Mouse (Mus musculus): ENCODE results near the gene Spint3. TPM values are rescaled to one million over a fixed set of nuclear protein-coding genes. Genes with fewer than 3 reads are reported as not detected.
"Not testable (repeated sequence)": the region's sequence is repeated elsewhere in the genome, so short reads cannot be mapped to it uniquely, and the experiment has no call there.

Spint3 gene
- polyA plus RNA-seq, 1 experiment = not detected

DNA sequence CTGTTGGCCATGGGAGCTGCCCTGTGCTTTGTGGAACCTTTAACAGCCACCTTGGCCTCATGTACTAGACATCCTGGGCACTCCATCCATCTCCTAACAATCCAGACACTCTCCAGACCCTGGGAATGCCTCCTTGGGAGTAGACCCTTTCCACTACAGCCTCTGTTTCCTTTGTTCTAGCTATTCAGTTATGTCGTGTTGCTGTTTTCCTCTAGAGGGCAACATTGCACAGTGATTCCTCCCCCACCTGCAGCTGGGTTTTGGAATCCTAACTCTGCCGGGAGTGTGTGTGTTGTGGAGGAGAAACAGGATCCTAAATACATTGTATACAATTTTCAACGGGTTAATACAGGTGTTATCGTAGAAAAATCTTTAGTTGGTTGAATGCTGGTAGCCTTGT, 18.8 kb upstream of the Spint3 start:
- no peak for TF ChIP-seq TAL1 (IDR thresholded peaks at IDR 0.05; ENCODE audit: low read length)
- no peak for TF ChIP-seq GATA1 (IDR thresholded peaks at IDR 0.05; ENCODE audit: low read length)
- Histone ChIP-seq H3K27me3 (ENCODE audit: control insufficient read depth) (no peaks in the 10 kb centered on the region), H3K4me1 (ENCODE audit: control insufficient read depth) (no peaks in the 10 kb centered on the region), H3K36me3 (ENCODE audit: control insufficient read depth) (no peaks in the 10 kb centered on the region), H3K4me3 (replicated peaks) (no peak overlapping the region), H3K9me3 (ENCODE audit: control insufficient read depth, low read length) (no peaks in the 10 kb centered on the region)

DNA sequence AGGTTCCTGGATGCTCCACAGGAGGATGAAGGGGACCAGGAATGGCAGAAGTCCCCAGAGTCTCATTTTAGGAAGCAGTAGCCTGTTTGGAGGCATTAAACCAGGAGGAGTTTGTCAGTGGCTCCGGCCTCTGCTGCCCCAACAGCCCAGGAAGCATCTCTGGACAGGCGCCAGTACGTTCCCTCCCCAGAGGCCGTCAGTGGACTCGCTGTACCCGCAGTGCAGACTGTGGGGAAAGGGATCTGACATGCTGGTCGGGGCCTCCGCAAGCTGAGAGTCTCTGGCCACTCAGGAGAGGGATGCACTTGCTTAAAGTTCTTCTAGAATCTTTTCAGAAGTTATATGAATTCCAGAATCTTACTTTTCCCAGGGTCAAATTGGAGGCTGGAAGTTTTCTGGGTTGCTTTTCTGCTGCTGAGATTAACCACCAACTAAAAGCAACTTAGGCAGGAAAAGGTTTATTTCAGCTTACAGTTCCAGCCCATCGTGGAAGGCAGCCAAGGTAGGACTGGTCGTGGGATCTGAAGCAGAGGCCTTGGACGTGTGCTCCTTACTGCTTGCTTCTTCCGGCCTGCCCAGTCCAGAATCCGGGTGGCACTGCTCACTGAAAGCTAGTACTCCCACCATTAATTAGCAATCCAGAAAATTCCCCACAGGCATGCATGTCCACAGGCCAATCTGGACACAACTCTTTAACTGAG, 11.9 kb upstream of the Spint3 start, which contains the start of gene Wfdc6a:
TSS of gene Wfdc6a (minus strand) at position 423 of the 701 bp plus-strand sequence.
- not testable (repeated sequence) for H3K4me3 ChIP-seq (replicated peaks); H3K27me3 ChIP-seq (ENCODE audit: control insufficient read depth); H3K9me3 ChIP-seq (ENCODE audit: control insufficient read depth, low read length); H3K4me1 ChIP-seq (ENCODE audit: control insufficient read depth); H3K36me3 ChIP-seq (ENCODE audit: control insufficient read depth)

DNA sequence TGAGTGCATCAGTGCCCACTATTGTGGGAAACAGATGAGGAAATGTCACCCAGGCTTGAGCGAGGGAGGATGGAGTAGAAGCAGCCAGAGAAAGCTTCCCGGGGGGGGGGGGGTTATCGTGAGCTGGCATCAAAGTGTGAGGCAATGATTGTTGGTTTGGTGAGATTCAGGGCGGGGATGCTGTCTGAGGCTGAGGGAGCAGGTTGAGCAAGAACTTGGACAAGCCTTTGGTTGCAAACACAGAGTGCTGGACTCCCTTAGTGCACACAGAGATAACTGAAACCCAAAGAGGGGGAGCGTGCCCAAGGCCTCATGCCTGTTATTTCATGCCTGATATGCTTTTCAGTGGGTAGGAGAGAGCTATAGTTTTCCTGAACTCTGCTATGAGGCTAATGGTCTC, 5.8 kb downstream of the Spint3 start:
- Histone ChIP-seq H3K36me3 (ENCODE audit: control insufficient read depth) (no peaks in the 10 kb centered on the region), H3K9me3 (ENCODE audit: control insufficient read depth, low read length) (no peaks in the 10 kb centered on the region), H3K27me3 (ENCODE audit: control insufficient read depth) (peaks cover 26% of the 10 kb centered on the region), H3K4me3 (replicated peaks) (no peak overlapping the region), H3K4me1 (ENCODE audit: control insufficient read depth) (no peaks in the 10 kb centered on the region)
- TF ChIP-seq TAL1 (IDR thresholded peaks at IDR 0.05; ENCODE audit: low read length) (no peak), GATA1 (IDR thresholded peaks at IDR 0.05; ENCODE audit: low read length) (no peak)

DNA sequence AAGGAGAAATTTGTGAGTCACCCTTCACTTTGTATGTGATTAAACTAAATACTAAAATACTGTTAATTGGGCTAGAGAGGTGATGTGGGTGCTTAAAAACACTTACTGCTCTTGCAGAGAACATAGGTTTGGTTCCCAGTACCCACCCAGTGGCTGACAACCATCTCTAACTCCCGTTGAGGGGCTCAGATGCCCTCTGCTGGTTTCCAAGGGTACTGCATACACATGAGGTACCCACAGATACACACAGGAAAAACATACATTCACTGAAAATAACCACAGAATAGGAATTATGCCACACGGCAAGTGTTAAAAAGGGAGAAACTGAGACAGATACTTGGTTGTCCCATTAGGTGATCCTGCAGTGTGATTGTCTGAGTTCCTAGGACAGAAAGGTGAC, 6.3 kb downstream of the Spint3 start:
- Histone ChIP-seq H3K36me3 (ENCODE audit: control insufficient read depth) (no peaks in the 10 kb centered on the region), H3K4me1 (ENCODE audit: control insufficient read depth) (no peaks in the 10 kb centered on the region), H3K9me3 (ENCODE audit: control insufficient read depth, low read length) (no peaks in the 10 kb centered on the region), H3K27me3 (ENCODE audit: control insufficient read depth) (peaks cover 31% of the 10 kb centered on the region), H3K4me3 (replicated peaks) (no peak overlapping the region)
- TF ChIP-seq GATA1 (IDR thresholded peaks at IDR 0.05; ENCODE audit: low read length) (no peak), TAL1 (IDR thresholded peaks at IDR 0.05; ENCODE audit: low read length) (no peak)

DNA sequence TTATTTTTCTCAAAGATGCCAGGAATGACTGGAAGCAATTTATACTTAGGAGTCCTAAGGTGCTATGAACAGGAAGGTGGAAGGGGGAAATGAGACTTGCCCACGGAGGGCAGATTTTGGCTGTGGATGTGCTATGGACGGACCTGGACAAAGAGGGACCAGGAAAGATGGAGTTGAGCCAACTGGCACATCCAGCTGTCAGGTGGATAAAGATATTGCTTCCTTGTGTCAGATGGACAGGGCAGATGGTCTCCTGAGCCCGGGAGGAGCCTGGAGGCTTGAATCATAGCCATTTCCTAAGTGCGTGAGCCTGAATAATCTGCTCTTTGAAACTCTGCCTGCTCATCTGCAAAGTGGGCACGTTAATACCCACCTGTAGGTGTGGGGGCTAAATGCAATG, 8.9 kb downstream of the Spint3 start:
- H3K36me3 ChIP-seq (ENCODE audit: control insufficient read depth) = no peaks in the 10 kb centered on the region
- TF ChIP-seq GATA1 (IDR thresholded peaks at IDR 0.05; ENCODE audit: low read length) = no peak
- no peak for TF ChIP-seq TAL1 (IDR thresholded peaks at IDR 0.05; ENCODE audit: low read length)
- H3K9me3 ChIP-seq (ENCODE audit: control insufficient read depth, low read length) = no peaks in the 10 kb centered on the region
- peaks cover 37% of the 10 kb centered on the region for H3K27me3 ChIP-seq (ENCODE audit: control insufficient read depth)
- no peak overlapping the region for H3K4me3 ChIP-seq (replicated peaks)
- no peaks in the 10 kb centered on the region for H3K4me1 ChIP-seq (ENCODE audit: control insufficient read depth)

DNA sequence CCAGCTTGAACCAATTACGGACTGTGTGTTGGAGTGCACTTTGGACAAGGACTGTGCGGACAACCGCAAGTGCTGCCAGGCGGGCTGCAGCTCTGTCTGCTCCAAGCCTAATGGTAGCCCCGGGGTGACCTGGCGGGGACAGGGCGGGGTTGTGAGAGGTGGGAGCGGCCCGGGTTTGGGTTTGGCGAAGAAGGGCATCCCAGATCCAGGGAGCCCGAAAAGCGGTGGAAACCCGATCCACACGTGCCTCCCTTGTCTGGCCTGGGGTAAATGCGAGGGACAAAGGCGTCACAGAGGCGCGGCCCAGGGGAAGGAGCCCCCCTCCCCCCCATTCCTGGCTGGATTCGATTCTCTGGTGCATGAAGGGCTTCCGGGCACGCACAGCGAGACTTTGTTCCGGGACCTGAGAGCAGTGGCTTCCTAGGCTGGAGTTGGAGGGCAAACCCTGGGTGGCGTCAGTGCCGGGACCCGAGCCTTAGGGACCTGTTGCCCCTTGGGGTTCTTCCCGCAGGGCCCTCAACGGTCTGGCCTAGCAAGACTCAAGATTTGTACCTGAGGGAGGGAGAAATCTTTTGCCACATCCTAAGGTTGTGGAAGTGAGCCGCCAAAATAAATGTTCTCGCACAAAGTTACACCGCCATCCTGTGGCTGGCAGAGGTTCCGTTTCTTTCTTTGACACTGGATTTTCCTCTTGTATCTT, 9.8 kb downstream of the Spint3 start:
- Histone ChIP-seq H3K9me3 (ENCODE audit: control insufficient read depth, low read length) (no peaks in the 10 kb centered on the region), H3K27me3 (ENCODE audit: control insufficient read depth) (peaks cover 37% of the 10 kb centered on the region), H3K36me3 (ENCODE audit: control insufficient read depth) (no peaks in the 10 kb centered on the region), H3K4me1 (ENCODE audit: control insufficient read depth) (no peaks in the 10 kb centered on the region), H3K4me3 (replicated peaks) (no peak overlapping the region)
- TF ChIP-seq TAL1 (IDR thresholded peaks at IDR 0.05; ENCODE audit: low read length) (no peak), GATA1 (IDR thresholded peaks at IDR 0.05; ENCODE audit: low read length) (no peak)

DNA sequence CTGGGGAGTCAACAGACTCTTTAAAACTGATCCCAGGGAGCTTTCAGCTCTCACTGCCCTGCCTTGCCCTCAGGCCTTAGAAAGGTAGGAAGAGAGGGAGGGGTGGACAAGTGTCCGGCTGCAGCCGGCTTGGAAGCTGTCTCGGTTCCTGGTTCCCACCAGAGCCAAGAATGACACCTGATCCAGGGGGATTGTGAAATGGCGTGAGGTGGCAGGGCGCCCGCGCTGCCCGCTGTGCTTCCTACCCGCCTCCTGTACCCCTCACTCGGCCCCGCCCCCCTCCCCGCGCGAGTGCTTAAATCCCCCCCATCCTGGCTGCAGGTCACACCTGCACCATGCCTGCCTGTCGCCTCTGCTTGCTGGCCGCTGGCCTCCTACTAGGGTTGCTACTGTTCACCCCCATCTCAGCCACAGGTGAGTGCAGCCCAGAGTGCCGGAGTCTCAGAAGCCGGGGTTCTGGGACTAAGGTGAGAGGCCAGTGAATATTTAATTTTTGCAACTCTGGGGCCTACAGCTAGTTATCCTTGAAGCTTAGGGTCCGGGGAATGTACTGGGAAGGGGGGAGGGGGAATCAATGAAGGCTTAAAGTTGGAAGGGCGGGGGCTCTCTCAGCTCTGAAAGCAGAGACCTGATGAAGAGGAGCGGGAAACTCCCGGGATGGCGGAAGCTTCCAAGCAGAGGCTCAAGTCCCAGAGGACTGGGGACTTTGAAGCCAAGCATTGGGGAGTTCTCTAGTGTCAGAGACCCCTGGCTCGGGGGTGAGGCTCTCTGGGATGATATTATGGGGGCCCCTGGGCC, 10.7 kb downstream of the Spint3 start, which contains the start of gene Wfdc2:
TSS of gene Wfdc2 (plus strand) at position 23 of the 798 bp plus-strand sequence.
- TF ChIP-seq TAL1 (IDR thresholded peaks at IDR 0.05; ENCODE audit: low read length) (no peak), GATA1 (IDR thresholded peaks at IDR 0.05; ENCODE audit: low read length) (no peak)
- Histone ChIP-seq H3K4me3 (replicated peaks) (no peak within 1 kb of the TSS), H3K9me3 (ENCODE audit: control insufficient read depth, low read length) (no peaks in the 10 kb centered on the region), H3K36me3 (ENCODE audit: control insufficient read depth) (no peaks in the 10 kb centered on the region), H3K4me1 (ENCODE audit: control insufficient read depth) (no peaks in the 10 kb centered on the region), H3K27me3 (ENCODE audit: control insufficient read depth) (peaks cover 37% of the 10 kb centered on the region)

DNA sequence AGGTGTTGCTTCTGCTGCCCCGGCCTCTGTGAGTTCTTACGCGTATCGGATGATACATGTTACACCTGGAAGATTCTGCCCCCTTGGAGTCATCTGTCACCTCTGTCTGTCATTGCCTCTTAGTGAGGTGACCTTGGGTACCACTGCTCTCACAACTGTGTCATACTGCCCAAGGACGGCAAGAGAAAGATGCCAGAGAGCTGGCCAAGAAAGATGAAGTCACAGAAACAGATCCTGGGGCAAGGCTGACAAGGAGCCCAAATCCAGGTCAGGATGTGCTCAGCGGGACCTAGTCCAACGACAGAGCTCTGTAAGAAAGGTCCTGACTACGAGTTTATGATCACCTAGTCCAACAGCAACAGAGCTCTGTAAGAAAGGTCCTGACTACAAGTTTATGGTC, 13.2 kb downstream of the Spint3 start:
- Histone ChIP-seq H3K4me1 (ENCODE audit: control insufficient read depth) (no peaks in the 10 kb centered on the region), H3K36me3 (ENCODE audit: control insufficient read depth) (no peaks in the 10 kb centered on the region), H3K9me3 (ENCODE audit: control insufficient read depth, low read length) (no peaks in the 10 kb centered on the region), H3K4me3 (replicated peaks) (no peak overlapping the region), H3K27me3 (ENCODE audit: control insufficient read depth) (peaks cover 37% of the 10 kb centered on the region)
- TF ChIP-seq TAL1 (IDR thresholded peaks at IDR 0.05; ENCODE audit: low read length) (no peak), GATA1 (IDR thresholded peaks at IDR 0.05; ENCODE audit: low read length) (no peak)

Data from erythroblast, embryonic 14.5 days (primary cell).